Mouse (Mus musculus) stomach, postnatal 0 days (tissue): ENCODE data around the gene Hoxa3.

ENCODE experiments used
- CTCF ChIP-seq: IDR thresholded peaks from 2 replicates; pipeline ENCODE4 v1.5.1; 2016; ENCODE audit warnings: antibody characterized with exemption, low read depth, mild to moderate bottlenecking, moderate library complexity
- EP300 ChIP-seq: optimal IDR thresholded peaks from 2 replicates; pipeline ENCODE3; 2016; ENCODE audit warnings: antibody characterized with exemption

DNA sequence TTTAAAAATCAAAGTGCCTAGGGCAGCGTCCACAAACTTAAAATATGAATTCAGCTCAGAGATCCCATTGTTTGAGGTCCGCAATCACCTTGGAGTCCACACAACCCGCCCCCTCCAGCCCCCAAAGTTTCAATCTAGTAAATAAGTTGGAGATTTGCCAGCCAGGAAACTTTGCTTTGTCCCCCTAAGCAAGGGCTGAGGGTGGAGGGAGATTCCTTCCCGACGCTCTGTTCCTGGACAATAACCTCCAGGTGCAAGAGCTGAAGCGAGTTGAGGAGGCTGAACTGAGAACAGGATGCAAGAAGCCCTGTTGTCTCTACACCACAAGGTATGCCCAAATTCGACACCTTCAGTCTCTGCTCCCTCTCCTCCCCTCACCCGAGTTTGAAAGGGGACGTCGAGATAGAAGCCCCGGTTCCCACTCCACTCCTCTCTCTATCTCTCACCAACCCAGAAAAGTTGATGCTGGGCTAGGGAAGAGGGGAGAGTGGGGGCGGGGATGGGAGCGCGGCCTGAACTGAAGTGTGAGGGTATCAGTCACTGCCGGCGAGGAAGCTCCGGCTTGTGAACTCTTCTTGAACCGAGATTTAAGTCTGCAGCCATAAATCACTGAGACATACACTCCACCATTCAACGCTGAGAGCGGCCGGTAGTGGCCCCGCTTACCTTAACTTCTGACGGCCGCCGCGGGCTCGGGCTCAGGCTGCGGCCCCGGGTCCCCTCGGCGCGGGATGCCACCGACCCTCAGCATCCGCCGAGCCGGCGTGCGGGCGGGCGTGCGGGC is 38.0 kb downstream of the Hoxa3 start:
- TF ChIP-seq CTCF (no peak), EP300 (no peak)
